Mouse (Mus musculus) liver, embryonic 14.5 days (tissue): ENCODE data around the gene Cx3cr1.

Experiments
- CTCF ChIP-seq: IDR thresholded peaks from 2 replicates; pipeline ENCODE4 v1.5.1; 2016; ENCODE audit warnings: antibody characterized with exemption, low read depth, control low read depth
- EP300 ChIP-seq: IDR thresholded peaks from 2 replicates; pipeline ENCODE4 v1.6.1; 2016; ENCODE audit warnings: antibody characterized with exemption, low read depth

- TF ChIP-seq CTCF (no peak), EP300 (no peak)
Observed at GRCm38 (mm10) chr9:120034375-120034774, 35.3 kb downstream of the Cx3cr1 start.
